Mouse (Mus musculus) gastrocnemius, adult 18-20 months (tissue): ENCODE results near the gene Fktn. TPM values are rescaled to one million over a fixed set of nuclear protein-coding genes. Genes with fewer than 3 reads are reported as not detected.
"Not testable (repeated sequence)": the region's sequence is repeated elsewhere in the genome, so short reads cannot be mapped to it uniquely, and the experiment has no call there.

Experiments
- DNase-seq: peaks from one replicate; pipeline ENCODE4 v3.0.0; 2021; ENCODE audit warnings: low spot score
- long read RNA-seq, 2 experiments: library from polyadenylated mRNA; stranded (forward); transcript quantifications; one replicate each; pipeline ENCODE4 v2.0.0; 2021
- total RNA-seq, 2 experiments: library from RNA; stranded (reverse); gene quantifications; 2 replicates each; pipeline ENCODE4 v1.2.3; 2021

Fktn gene
- 1 to 10 TPM; 6.6 to 7.6 TPM for total RNA-seq
- long read RNA-seq, experiment 1, full-length matches to known transcripts, result 3 of 11 reads
- long read RNA-seq, experiment 1, partial matches to known transcripts, result 1 of 11 reads
- long read RNA-seq, experiment 1, other reads (novel, unspliced or antisense), result 7 of 11 reads
- long read RNA-seq, experiment 2, full-length matches to known transcripts, result 5 of 7 reads
- long read RNA-seq, experiment 2, partial matches to known transcripts, result 2 of 7 reads
- long read RNA-seq, experiment 2, other reads (novel, unspliced or antisense), result 0 of 7 reads

GRCm38 (mm10) chr4:53713704-53714050 lies at the start of gene Fktn:
Gene Fktn (plus strand): TSS chr4:53713998.
- DNase-seq, result no peak

- no peak for DNase-seq
Observed at GRCm38 (mm10) chr4:53682092-53682491, 31.7 kb upstream of the Fktn start.

GRCm38 (mm10) chr4:53688965-53689364 lies 24.8 kb upstream of the Fktn start:
- DNase-seq, result no peak

- DNase-seq, result no peak
Observed at GRCm38 (mm10) chr4:53691418-53691817, 22.4 kb upstream of the Fktn start.

GRCm38 (mm10) chr4:53709166-53709565 lies 4.6 kb upstream of the Fktn start:
- DNase-seq, result not testable (repeated sequence)

- no peak for DNase-seq
Observed at GRCm38 (mm10) chr4:53710021-53710420, 3.8 kb upstream of the Fktn start.

- no peak for DNase-seq
Observed at GRCm38 (mm10) chr4:53710555-53711328, 3.1 kb upstream of the Fktn start.

- DNase-seq, result peak; percentile 92
Observed at GRCm38 (mm10) chr4:53714051-53714814, 435 bp downstream of the Fktn start.

- peak; percentile 12 for DNase-seq
Observed at GRCm38 (mm10) chr4:53715977-53716376, 2.2 kb downstream of the Fktn start.

GRCm38 (mm10) chr4:53717546-53717945 lies 3.7 kb downstream of the Fktn start:
- no peak for DNase-seq

GRCm38 (mm10) chr4:53718261-53718660 lies 4.5 kb downstream of the Fktn start:
- DNase-seq, result no peak

GRCm38 (mm10) chr4:53722506-53722905 lies 8.7 kb downstream of the Fktn start:
- no peak for DNase-seq

GRCm38 (mm10) chr4:53726100-53726499 lies 12.3 kb downstream of the Fktn start:
- not testable (repeated sequence) for DNase-seq

- no peak for DNase-seq
Observed at GRCm38 (mm10) chr4:53728121-53728520, 14.3 kb downstream of the Fktn start.

GRCm38 (mm10) chr4:53738956-53739616 lies 25.3 kb downstream of the Fktn start:
- DNase-seq, result peak; percentile 72

GRCm38 (mm10) chr4:53749831-53750230 lies 36.0 kb downstream of the Fktn start:
- no peak for DNase-seq

- DNase-seq, result no peak
Observed at GRCm38 (mm10) chr4:53750391-53751120, 36.8 kb downstream of the Fktn start.

- no peak for DNase-seq
Observed at GRCm38 (mm10) chr4:53757030-53757429, 43.2 kb downstream of the Fktn start.

- DNase-seq, result no peak
Observed at GRCm38 (mm10) chr4:53758764-53759163, 45.0 kb downstream of the Fktn start.

GRCm38 (mm10) chr4:53759678-53760077 lies 45.9 kb downstream of the Fktn start:
- DNase-seq, result peak; percentile 32

GRCm38 (mm10) chr4:53762501-53762900 lies 48.7 kb downstream of the Fktn start:
- DNase-seq, result no peak
